Mouse (Mus musculus) left cerebral cortex, postnatal 4 days (tissue): ENCODE data around the gene Prkx. TPM values are rescaled to one million over a fixed set of nuclear protein-coding genes. Genes with fewer than 3 reads are reported as not detected.

Experiments used
- DNase-seq: peaks from one replicate; pipeline ENCODE4 v3.0.0-alpha.2; 2022
- intact Hi-C: fragments of 180-260 bp; cut with DNase I; formaldehyde crosslinking; loops from one replicate; pipeline ENCODE4 v1.15.1; 2025
- total RNA-seq, 2 experiments: library from RNA; stranded (reverse); gene quantifications; 2 replicates each; pipeline ENCODE4 v1.2.3; 2021

Gene Prkx
- 10 to 100 TPM; 20.2 to 24.8 TPM for total RNA-seq

- intact Hi-C loops: no loop called here
- no peak for DNase-seq
These were observed at the start of gene Prkx for GRCm38 (mm10) chrX:77796238-77796835. Prkx (minus strand) TSS chrX:77796278.

GRCm38 (mm10) chrX:77812031-77812430 is 16.0 kb upstream of the Prkx start:
- no peak for DNase-seq
- intact Hi-C loops: no loop called here

GRCm38 (mm10) chrX:77810608-77811206 is 14.6 kb upstream of the Prkx start:
- intact Hi-C loops: no loop called here
- DNase-seq: peak; percentile 41

GRCm38 (mm10) chrX:77808602-77809001 is 12.5 kb upstream of the Prkx start:
- peak; percentile 16 for DNase-seq
- intact Hi-C loops: no loop called here

- intact Hi-C loops: no loop called here
- no peak for DNase-seq
These were observed 6.2 kb upstream of the Prkx start for GRCm38 (mm10) chrX:77802293-77802692.

- intact Hi-C loops: no loop called here
- no peak for DNase-seq
These were observed 5.5 kb upstream of the Prkx start for GRCm38 (mm10) chrX:77801543-77801942.

- no peak for DNase-seq
- intact Hi-C loops: no loop called here
These were observed 3.5 kb upstream of the Prkx start for GRCm38 (mm10) chrX:77799554-77799953.

GRCm38 (mm10) chrX:77797801-77798200 is 1.7 kb upstream of the Prkx start:
- DNase-seq: no peak
- intact Hi-C loops: no loop called here

- intact Hi-C loops: no loop called here
- no peak for DNase-seq
These were observed 838 bp upstream of the Prkx start for GRCm38 (mm10) chrX:77796916-77797315.

GRCm38 (mm10) chrX:77795858-77796174 is 262 bp downstream of the Prkx start:
- intact Hi-C loops: no loop called here
- peak; percentile 90 for DNase-seq

- intact Hi-C loops: no loop called here
- peak; percentile 11 for DNase-seq
These were observed 868 bp downstream of the Prkx start for GRCm38 (mm10) chrX:77794962-77795857.

GRCm38 (mm10) chrX:77788675-77789074 is 7.4 kb downstream of the Prkx start:
- DNase-seq: no peak
- intact Hi-C loops: no loop called here

- intact Hi-C loops: no loop called here
- no peak for DNase-seq
These were observed 9.7 kb downstream of the Prkx start for GRCm38 (mm10) chrX:77786354-77786753.

- DNase-seq: no peak
- intact Hi-C loops: no loop called here
These were observed 18.3 kb downstream of the Prkx start for GRCm38 (mm10) chrX:77777822-77778221.

- DNase-seq: no peak
- intact Hi-C loops: no loop called here
These were observed 30.9 kb downstream of the Prkx start for GRCm38 (mm10) chrX:77765153-77765552.

- intact Hi-C loops: no loop called here
- DNase-seq: no peak
These were observed 51.8 kb downstream of the Prkx start for GRCm38 (mm10) chrX:77744260-77744659.

- intact Hi-C loops: no loop called here
- peak; percentile 4 for DNase-seq
These were observed 54.7 kb downstream of the Prkx start for GRCm38 (mm10) chrX:77741383-77741782.

- intact Hi-C loops: no loop called here
- DNase-seq: no peak
These were observed 62.0 kb downstream of the Prkx start for GRCm38 (mm10) chrX:77733930-77734536.

GRCm38 (mm10) chrX:77720298-77720697 is 75.8 kb downstream of the Prkx start:
- DNase-seq: peak; percentile 13
- intact Hi-C loops: no loop called here
